Mouse (Mus musculus) midbrain, embryonic 10.5 days (tissue): Measurements from ENCODE around the gene Etv6. TPM values are rescaled to one million over a fixed set of nuclear protein-coding genes. Genes with fewer than 3 reads are reported as not detected.

ENCODE experiments used
- DNase-seq: peaks from one replicate; pipeline ENCODE4 v3.0.0-alpha.2; 2017; ENCODE audit warnings: low spot score
- H3K27ac ChIP-seq: fragments of 300-500 bp; sonication (generic); replicated peaks from 2 replicates; pipeline ENCODE4 v1.5.1; 2016; ENCODE audit warnings: mild to moderate bottlenecking
- H3K27me3 ChIP-seq: fragments of 300-500 bp; sonication (generic); 2 replicates; pipeline ENCODE4 v1.6.1; 2016; ENCODE audit warnings: low read depth, mild to moderate bottlenecking; ENCODE audit not compliant: poor library complexity, severe bottlenecking
- H3K36me3 ChIP-seq: fragments of 300-500 bp; sonication (generic); 2 replicates; pipeline ENCODE4 v1.6.1; 2016; ENCODE audit warnings: mild to moderate bottlenecking, moderate library complexity
- H3K4me1 ChIP-seq: fragments of 300-500 bp; sonication (generic); 2 replicates; pipeline ENCODE4 v1.6.1; 2016
- H3K4me3 ChIP-seq: fragments of 300-500 bp; sonication (generic); 2 replicates; pipeline ENCODE4 v1.5.1; 2016; ENCODE audit warnings: mild to moderate bottlenecking, moderate library complexity
- H3K9me3 ChIP-seq: fragments of 300-500 bp; sonication (generic); replicated peaks from 2 replicates; pipeline ENCODE4 v1.6.1; 2016; ENCODE audit warnings: mild to moderate bottlenecking
- WGBS: fragments of 180-500 bp; shearing (Covaris S2); methylation state at CpG from one replicate; pipeline ENCODE4 v1.1.7; 2016; 5-methylcytosine and 5-hydroxymethylcytosine counted together
- polyA plus RNA-seq: library from polyadenylated mRNA; unstranded; fragments of >200 nt; fragmentation: Nextera tagmentation; extraction: Ambion mirVana; gene quantifications from 2 replicates; pipeline ENCODE4 v1.2.1, GENCODE M21; 2016

The Etv6 gene
- polyA plus RNA-seq, 1 experiment from 2014 or later, result 12.6 TPM

GRCm38 (mm10) chr6:134123474-134123873 lies 88.0 kb downstream of the Etv6 start:
- no peaks in the 10 kb centered on the region for H3K27me3 ChIP-seq
- peaks cover 7% of the 10 kb centered on the region for H3K36me3 ChIP-seq
- H3K4me1 ChIP-seq, result peaks cover 3% of the 10 kb centered on the region; the same call in 1 of the 2 replicates
- H3K27ac ChIP-seq, result no peak overlapping the region
- no peak overlapping the region for H3K4me3 ChIP-seq
- 88% methylated on average over 7 of the region's 7 CpGs for WGBS
- H3K9me3 ChIP-seq, result no peaks in the 10 kb centered on the region
- no peak for DNase-seq

- Histone ChIP-seq H3K4me3 (no peak overlapping the region), H3K27ac (no peak overlapping the region), H3K9me3 (peaks cover 4% of the 10 kb centered on the region; the same call in 1 of the 2 replicates), H3K36me3 (peaks cover 15% of the 10 kb centered on the region), H3K27me3 (no peaks in the 10 kb centered on the region), H3K4me1 (no peaks in the 10 kb centered on the region)
- 93% methylated on average over 10 of the region's 10 CpGs for WGBS
- DNase-seq, result no peak
Observed at GRCm38 (mm10) chr6:134124256-134124655, 88.8 kb downstream of the Etv6 start.

GRCm38 (mm10) chr6:134127996-134128395 lies 92.5 kb downstream of the Etv6 start:
- DNase-seq, result no peak

GRCm38 (mm10) chr6:134128594-134128993 lies 93.1 kb downstream of the Etv6 start:
- no peak for DNase-seq
- H3K36me3 ChIP-seq, result peaks cover 28% of the 10 kb centered on the region
- no peaks in the 10 kb centered on the region for H3K27me3 ChIP-seq
- 94% methylated on average over 13 of the region's 13 CpGs for WGBS
- H3K27ac ChIP-seq, result no peak overlapping the region
- H3K4me1 ChIP-seq, result no peaks in the 10 kb centered on the region
- H3K4me3 ChIP-seq, result no peak overlapping the region
- H3K9me3 ChIP-seq, result peaks cover 5% of the 10 kb centered on the region; the same call in 1 of the 2 replicates

More at GRCm38 (mm10) chr6:134127996-134128395, 92.5 kb downstream of the Etv6 start:
- Histone ChIP-seq H3K36me3 (peaks cover 28% of the 10 kb centered on the region), H3K4me1 (no peaks in the 10 kb centered on the region), H3K4me3 (no peak overlapping the region), H3K9me3 (peaks cover 5% of the 10 kb centered on the region; the same call in 1 of the 2 replicates), H3K27ac (no peak overlapping the region), H3K27me3 (no peaks in the 10 kb centered on the region)
- WGBS, result 89% methylated on average over 6 of the region's 6 CpGs

- 95% methylated on average over 7 of the region's 7 CpGs for WGBS
- DNase-seq, result no peak
- no peak overlapping the region for H3K4me3 ChIP-seq
- no peak overlapping the region for H3K27ac ChIP-seq
- no peaks in the 10 kb centered on the region for H3K4me1 ChIP-seq
- H3K27me3 ChIP-seq, result no peaks in the 10 kb centered on the region
- H3K9me3 ChIP-seq, result peaks cover 5% of the 10 kb centered on the region; the same call in 1 of the 2 replicates
- peaks cover 28% of the 10 kb centered on the region for H3K36me3 ChIP-seq
Observed at GRCm38 (mm10) chr6:134129848-134130247, 94.3 kb downstream of the Etv6 start.

GRCm38 (mm10) chr6:134130816-134131215 lies 95.3 kb downstream of the Etv6 start:
- H3K27me3 ChIP-seq, result no peaks in the 10 kb centered on the region
- H3K9me3 ChIP-seq, result peaks cover 5% of the 10 kb centered on the region; the same call in 1 of the 2 replicates
- H3K4me1 ChIP-seq, result no peaks in the 10 kb centered on the region
- WGBS, result 94% methylated on average over 5 of the region's 5 CpGs
- H3K4me3 ChIP-seq, result no peak overlapping the region
- H3K27ac ChIP-seq, result no peak overlapping the region
- DNase-seq, result no peak
- H3K36me3 ChIP-seq, result peaks cover 28% of the 10 kb centered on the region

GRCm38 (mm10) chr6:134131601-134132000 lies 96.1 kb downstream of the Etv6 start:
- H3K4me3 ChIP-seq, result no peak overlapping the region
- H3K27ac ChIP-seq, result no peak overlapping the region
- peaks cover 5% of the 10 kb centered on the region; the same call in 1 of the 2 replicates for H3K9me3 ChIP-seq
- no peaks in the 10 kb centered on the region for H3K4me1 ChIP-seq
- WGBS, result 86% methylated on average over 2 of the region's 2 CpGs
- H3K27me3 ChIP-seq, result no peaks in the 10 kb centered on the region
- no peak for DNase-seq
- peaks cover 28% of the 10 kb centered on the region for H3K36me3 ChIP-seq

- H3K27me3 ChIP-seq, result no peaks in the 10 kb centered on the region
- no peaks in the 10 kb centered on the region for H3K4me1 ChIP-seq
- DNase-seq, result no peak
- H3K4me3 ChIP-seq, result no peak overlapping the region
- H3K9me3 ChIP-seq, result peaks cover 3% of the 10 kb centered on the region; the same call in 1 of the 2 replicates
- 88% methylated on average over 4 of the region's 4 CpGs for WGBS
- peaks cover 23% of the 10 kb centered on the region for H3K36me3 ChIP-seq
- no peak overlapping the region for H3K27ac ChIP-seq
Observed at GRCm38 (mm10) chr6:134133756-134134155, 98.3 kb downstream of the Etv6 start.

- Histone ChIP-seq H3K4me3 (no peak overlapping the region), H3K36me3 (peaks cover 12% of the 10 kb centered on the region), H3K27me3 (no peaks in the 10 kb centered on the region), H3K4me1 (no peaks in the 10 kb centered on the region), H3K9me3 (no peaks in the 10 kb centered on the region), H3K27ac (no peak overlapping the region)
- DNase-seq, result no peak
- WGBS, result 88% methylated on average over 9 of the region's 9 CpGs
Observed at GRCm38 (mm10) chr6:134134821-134135323, 99.4 kb downstream of the Etv6 start.

GRCm38 (mm10) chr6:134136315-134136714 lies 100.8 kb downstream of the Etv6 start:
- no peaks in the 10 kb centered on the region for H3K9me3 ChIP-seq
- no peak for DNase-seq
- peaks cover 9% of the 10 kb centered on the region for H3K36me3 ChIP-seq
- no peak overlapping the region for H3K4me3 ChIP-seq
- H3K4me1 ChIP-seq, result no peaks in the 10 kb centered on the region; the same call in 1 of the 2 replicates
- H3K27me3 ChIP-seq, result no peaks in the 10 kb centered on the region
- H3K27ac ChIP-seq, result no peak overlapping the region
- WGBS, result 89% methylated on average over 3 of the region's 3 CpGs

GRCm38 (mm10) chr6:134139359-134139758 lies 103.9 kb downstream of the Etv6 start:
- H3K27me3 ChIP-seq, result no peaks in the 10 kb centered on the region
- no peak overlapping the region for H3K27ac ChIP-seq
- peaks cover 5% of the 10 kb centered on the region for H3K36me3 ChIP-seq
- peaks cover 6% of the 10 kb centered on the region; the same call in 1 of the 2 replicates for H3K4me1 ChIP-seq
- H3K9me3 ChIP-seq, result no peaks in the 10 kb centered on the region
- WGBS, result 91% methylated on average over 3 of the region's 3 CpGs
- no peak for DNase-seq
- no peak overlapping the region for H3K4me3 ChIP-seq

GRCm38 (mm10) chr6:134140718-134141615 lies 105.5 kb downstream of the Etv6 start:
- DNase-seq, result no peak
- WGBS, result 74% methylated on average over 16 of the region's 16 CpGs
- Histone ChIP-seq H3K4me1 (peaks cover 6% of the 10 kb centered on the region; the same call in 1 of the 2 replicates), H3K9me3 (no peaks in the 10 kb centered on the region), H3K27ac (no peak overlapping the region), H3K36me3 (peaks cover 5% of the 10 kb centered on the region), H3K4me3 (no peak overlapping the region), H3K27me3 (no peaks in the 10 kb centered on the region)
